Mouse (Mus musculus) C2C12 (cell line): ENCODE data around the gene Vmo1. TPM values are rescaled to one million over a fixed set of nuclear protein-coding genes. Genes with fewer than 3 reads are reported as not detected.
"Not testable (repeated sequence)": the region's sequence is repeated elsewhere in the genome, so short reads cannot be mapped to it uniquely, and the experiment has no call there.

Experiments
- H3K27me3 ChIP-seq: one replicate; pipeline ENCODE4 v1.6.1; 2011; ENCODE audit not compliant: control insufficient read depth, insufficient read depth, insufficient read length
- H3K36me3 ChIP-seq: one replicate; pipeline ENCODE4 v1.6.1; 2011; ENCODE audit not compliant: control insufficient read depth, insufficient read depth
- H3K4me3 ChIP-seq: one replicate; pipeline ENCODE4 v1.5.1; 2011; ENCODE audit warnings: mild to moderate bottlenecking, control low read depth; ENCODE audit not compliant: poor library complexity, insufficient read depth, severe bottlenecking
- H3K79me2 ChIP-seq: one replicate; pipeline ENCODE4 v1.6.1; 2011; ENCODE audit not compliant: control insufficient read depth, insufficient read depth
- H3K79me3 ChIP-seq: one replicate; pipeline ENCODE4 v1.6.1; 2011; ENCODE audit warnings: low read depth, control low read depth
- H3ac ChIP-seq: one replicate; pipeline ENCODE3; 2011; ENCODE audit warnings: low read depth; ENCODE audit not compliant: control insufficient read depth, insufficient read length
- CEBPB ChIP-seq: IDR thresholded peaks from one replicate; pipeline ENCODE4 v1.6.1; 2011; ENCODE audit warnings: low read depth, mild to moderate bottlenecking, control low read depth, moderate library complexity
- CTCF ChIP-seq: IDR thresholded peaks from one replicate; pipeline ENCODE4 v1.5.1; 2011; ENCODE audit not compliant: control insufficient read depth, insufficient read depth, insufficient read length
- FOSL1 ChIP-seq: IDR thresholded peaks from one replicate; pipeline ENCODE4 v1.8.0; 2011; ENCODE audit warnings: mild to moderate bottlenecking, low read length; ENCODE audit not compliant: poor library complexity, insufficient read depth, severe bottlenecking
- MAX ChIP-seq: IDR thresholded peaks from one replicate; pipeline ENCODE4 v1.6.1; 2011; ENCODE audit warnings: mild to moderate bottlenecking, control low read depth
- MYOD1 ChIP-seq: IDR thresholded peaks from one replicate; pipeline ENCODE4 v1.6.1; 2011; ENCODE audit warnings: low read depth; ENCODE audit not compliant: control insufficient read depth, insufficient read length
- MYOG ChIP-seq: IDR thresholded peaks from one replicate; pipeline ENCODE4 v1.6.1; 2011; ENCODE audit not compliant: control insufficient read depth, insufficient read length; ENCODE audit errors: extremely low read depth
- USF1 ChIP-seq: IDR thresholded peaks from one replicate; pipeline ENCODE4 v1.6.1; 2011; ENCODE audit warnings: low read depth, mild to moderate bottlenecking, control low read depth, moderate library complexity
- polyA plus RNA-seq: library from polyadenylated mRNA; unstranded; fragments of >200 nt; fragmentation: generic; extraction: Trizol; gene quantifications from one replicate; pipeline ENCODE4 v1.2.1, GENCODE M21; 2012; ENCODE audit warnings: missing spikeins

The Vmo1 gene
- polyA plus RNA-seq, 1 experiment, result not detected

DNA sequence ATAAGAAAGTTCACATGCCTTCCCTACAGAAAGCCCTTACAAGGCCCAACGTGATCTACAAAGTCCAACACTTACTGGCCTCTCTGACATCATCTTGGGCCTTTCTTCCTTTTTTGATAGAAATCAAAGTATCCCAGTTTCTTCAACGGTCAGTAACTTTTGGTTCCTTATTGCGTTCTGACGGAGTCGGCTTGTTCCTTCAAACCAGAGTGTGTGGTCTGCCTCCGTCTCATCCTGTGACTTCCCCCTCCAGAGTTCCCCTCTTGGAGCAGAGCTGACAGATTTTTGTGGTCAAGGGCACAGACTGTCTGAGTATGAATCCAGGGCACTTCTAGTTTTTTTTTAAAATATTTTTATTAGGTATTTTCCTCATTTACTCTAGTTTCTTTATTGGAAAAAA lies 24.7 kb downstream of the Vmo1 start:
- Histone ChIP-seq H3K36me3 (no peaks in the 10 kb centered on the region), H3K27me3 (no peaks in the 10 kb centered on the region), H3K79me2 (no peaks in the 10 kb centered on the region), H3K79me3 (no peaks in the 10 kb centered on the region), H3K4me3 (no peak overlapping the region), H3ac (no peak overlapping the region)
- TF ChIP-seq CEBPB (no peak), FOSL1 (no peak), USF1 (no peak), MAX (no peak), CTCF (no peak), MYOD1 (no peak), MYOG (no peak)

GRCm38 (mm10) chr11:70489138-70489537 lies 25.3 kb downstream of the Vmo1 start:
- TF ChIP-seq CEBPB, result no peak
- no peak for TF ChIP-seq CTCF
- no peak for TF ChIP-seq USF1
- TF ChIP-seq MYOG, result no peak
- no peak for TF ChIP-seq FOSL1
- TF ChIP-seq MAX, result no peak
- no peak for TF ChIP-seq MYOD1
- no peaks in the 10 kb centered on the region for H3K79me3 ChIP-seq
- no peak overlapping the region for H3K4me3 ChIP-seq
- no peak overlapping the region for H3ac ChIP-seq
- H3K79me2 ChIP-seq, result no peaks in the 10 kb centered on the region
- no peaks in the 10 kb centered on the region for H3K36me3 ChIP-seq
- no peaks in the 10 kb centered on the region for H3K27me3 ChIP-seq

DNA sequence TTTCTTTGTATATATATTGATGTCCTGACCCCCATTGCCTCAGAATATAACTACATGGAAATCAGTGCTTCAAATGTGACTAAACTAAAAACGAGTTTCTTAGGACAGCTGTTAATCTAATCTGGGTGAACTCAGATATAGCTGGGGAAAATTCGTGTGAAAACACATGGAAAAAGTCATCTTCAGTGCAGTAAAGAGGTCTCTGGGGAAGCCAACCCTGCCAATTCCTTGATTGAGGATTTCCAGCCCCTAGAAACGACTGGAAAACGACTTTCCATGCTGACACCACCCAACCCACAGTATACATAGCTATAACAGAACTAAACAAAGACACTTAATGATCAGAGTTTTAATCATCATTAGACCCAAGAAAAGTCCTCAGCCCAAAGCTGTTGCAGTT lies 26.6 kb downstream of the Vmo1 start:
- Histone ChIP-seq H3K79me3 (no peaks in the 10 kb centered on the region), H3K4me3 (no peak overlapping the region), H3K36me3 (no peaks in the 10 kb centered on the region), H3K27me3 (no peaks in the 10 kb centered on the region), H3K79me2 (no peaks in the 10 kb centered on the region), H3ac (no peak overlapping the region)
- TF ChIP-seq FOSL1 (no peak), CTCF (no peak), MYOD1 (no peak), MYOG (no peak), USF1 (no peak), CEBPB (no peak), MAX (no peak)

DNA sequence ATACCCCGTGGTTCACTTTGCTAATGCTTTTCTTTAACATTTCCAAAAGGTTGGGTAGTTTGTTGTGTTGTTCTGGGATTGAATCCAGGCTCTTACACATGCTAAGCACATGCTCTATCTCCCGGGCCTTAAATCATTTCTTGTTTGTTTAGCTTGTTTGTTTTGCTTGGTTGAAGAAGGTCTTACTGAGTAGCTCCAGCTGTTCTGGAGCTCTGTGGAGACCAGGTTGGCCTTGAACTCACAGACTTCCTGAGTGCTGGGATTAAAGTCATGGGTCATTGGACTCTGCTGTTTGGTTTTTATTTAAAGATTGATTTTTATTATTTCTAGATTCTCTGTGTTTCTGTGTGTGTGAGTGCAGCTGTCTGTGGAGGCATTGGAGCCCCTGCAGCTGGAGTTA lies 28.9 kb downstream of the Vmo1 start:
- no peaks in the 10 kb centered on the region for H3K36me3 ChIP-seq
- no peaks in the 10 kb centered on the region for H3K27me3 ChIP-seq
- no peak overlapping the region for H3K4me3 ChIP-seq
- no peaks in the 10 kb centered on the region for H3K79me3 ChIP-seq
- H3ac ChIP-seq, result no peak overlapping the region
- no peak for TF ChIP-seq CTCF
- no peak for TF ChIP-seq MAX
- TF ChIP-seq MYOD1, result no peak
- TF ChIP-seq CEBPB, result no peak
- no peak for TF ChIP-seq MYOG
- no peak for TF ChIP-seq FOSL1
- no peak for TF ChIP-seq USF1
- no peaks in the 10 kb centered on the region for H3K79me2 ChIP-seq

GRCm38 (mm10) chr11:70474872-70475534 lies 39.4 kb downstream of the Vmo1 start:
- Histone ChIP-seq H3K27me3 (no peaks in the 10 kb centered on the region), H3K36me3 (no peaks in the 10 kb centered on the region), H3K79me2 (no peaks in the 10 kb centered on the region), H3K4me3 (no peak overlapping the region), H3K79me3 (no peaks in the 10 kb centered on the region), H3ac (no peak overlapping the region)
- TF ChIP-seq MAX (no peak), FOSL1 (no peak)

DNA sequence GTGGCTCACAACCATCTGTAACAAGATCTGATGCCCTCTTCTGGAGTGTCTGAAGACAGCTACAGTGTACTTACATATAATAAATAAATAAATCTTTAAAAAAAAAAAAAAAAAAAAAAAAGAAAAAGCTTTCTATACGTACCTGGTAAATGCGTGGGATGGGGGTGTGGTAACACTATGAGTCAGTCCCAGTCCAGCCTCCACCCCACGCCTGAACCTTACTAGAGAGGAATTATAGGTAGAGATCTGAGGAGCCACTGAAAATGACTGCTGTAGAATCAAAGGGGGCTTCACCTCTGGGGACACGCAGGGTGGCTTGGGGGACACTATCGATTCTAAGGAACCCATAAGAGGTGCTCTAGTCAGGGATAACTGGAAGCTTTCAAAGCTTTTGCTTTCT lies 41.1 kb downstream of the Vmo1 start:
- H3K79me2 ChIP-seq, H3K79me3 ChIP-seq, H3K36me3 ChIP-seq, H3K27me3 ChIP-seq, H3ac ChIP-seq, H3K4me3 ChIP-seq: not testable (repeated sequence)
